Mouse (Mus musculus): ENCODE measurements around the gene Utp4.

Utp4 gene

GRCm38 (mm10) chr8:106936478-106937051 lies 43.1 kb downstream of the Utp4 start:
- CTCF ChIA-PET, result no interaction called here

DNA sequence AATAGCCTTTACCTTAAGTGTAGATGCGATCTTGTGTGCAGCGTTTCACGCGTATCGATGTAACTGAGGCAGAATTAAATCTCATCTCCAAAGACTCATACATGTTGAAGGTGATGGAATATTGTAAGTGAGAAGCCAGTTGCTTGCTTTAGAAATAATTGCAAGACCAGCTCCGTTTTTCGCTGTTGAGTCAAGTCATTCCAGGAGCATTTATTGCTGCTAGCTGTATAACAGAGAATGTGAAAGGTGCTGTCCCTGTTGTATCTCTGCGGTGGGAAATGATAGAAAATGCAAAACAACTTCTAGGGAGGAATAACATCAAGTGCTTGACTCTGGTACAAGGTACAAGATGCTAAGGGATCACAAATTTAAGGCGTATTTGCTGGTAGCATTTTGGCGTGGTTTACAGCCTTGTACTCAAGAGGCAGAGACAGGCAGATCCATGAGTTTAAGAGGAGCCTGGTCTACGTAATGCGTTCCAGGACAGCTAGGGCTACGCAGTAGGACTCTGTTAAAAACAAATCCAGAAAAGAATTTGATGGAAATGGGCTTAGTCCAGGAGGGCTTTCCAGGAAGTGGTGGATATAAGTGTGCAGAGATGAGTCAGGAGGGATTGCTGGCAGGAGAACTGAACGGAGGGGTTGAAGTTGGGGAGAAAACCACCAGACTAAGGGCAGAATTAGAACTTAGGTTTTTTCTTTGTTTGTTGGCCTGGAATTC lies 43.8 kb downstream of the Utp4 start:
- CTCF ChIA-PET, result no interaction called here

DNA sequence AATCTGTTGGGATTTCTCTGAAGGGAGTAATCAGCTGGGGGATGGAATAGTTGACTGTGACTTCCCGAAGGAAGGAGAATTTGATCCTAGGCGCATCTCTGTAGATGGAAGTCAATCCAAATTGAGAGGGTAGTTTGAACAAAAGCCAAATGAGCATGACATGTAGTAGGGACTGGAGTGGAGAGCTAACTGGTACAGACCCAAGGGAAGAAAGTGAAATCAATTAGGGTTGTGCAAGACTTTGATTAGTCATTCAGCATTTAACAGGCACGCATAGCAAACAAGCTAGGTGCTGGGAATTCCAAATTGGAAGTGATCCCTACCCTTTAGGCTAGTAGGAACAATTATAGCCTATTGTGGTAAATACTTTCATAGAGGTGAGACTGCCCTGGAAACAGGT lies 48.4 kb downstream of the Utp4 start:
- CTCF ChIA-PET, result no interaction called here

DNA sequence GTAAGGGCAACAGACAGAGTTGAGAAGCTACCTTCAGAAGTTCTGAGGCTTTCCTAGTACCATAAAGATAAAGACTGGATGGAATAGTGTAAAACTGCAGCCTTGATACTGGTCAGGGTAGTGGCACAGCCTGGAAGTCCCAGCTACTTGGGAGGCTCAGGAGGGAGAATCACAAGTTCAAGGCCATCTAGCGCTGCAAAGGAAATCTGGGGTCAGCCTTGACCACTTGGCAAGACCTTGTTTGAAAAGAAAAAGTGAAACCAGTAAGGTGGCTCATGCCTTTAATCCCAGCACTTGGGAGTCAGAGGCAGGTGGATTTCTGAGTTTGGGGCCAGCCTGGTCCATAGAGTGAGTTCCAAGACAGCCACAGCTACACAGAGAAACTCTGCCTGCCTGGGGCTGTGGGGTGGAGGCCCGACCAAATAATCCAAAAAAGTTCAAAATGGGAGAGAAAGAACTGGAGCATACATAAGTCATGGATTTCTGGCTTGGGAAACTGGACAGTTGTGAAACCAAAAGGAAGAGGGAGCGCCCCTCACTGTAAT lies 50.5 kb downstream of the Utp4 start:
- CTCF ChIA-PET, result interaction anchor here (0.5 kb wide), 1 partner anchor 31 kb away, joined by 4 read pairs; no protein-coding TSS in a partner anchor

DNA sequence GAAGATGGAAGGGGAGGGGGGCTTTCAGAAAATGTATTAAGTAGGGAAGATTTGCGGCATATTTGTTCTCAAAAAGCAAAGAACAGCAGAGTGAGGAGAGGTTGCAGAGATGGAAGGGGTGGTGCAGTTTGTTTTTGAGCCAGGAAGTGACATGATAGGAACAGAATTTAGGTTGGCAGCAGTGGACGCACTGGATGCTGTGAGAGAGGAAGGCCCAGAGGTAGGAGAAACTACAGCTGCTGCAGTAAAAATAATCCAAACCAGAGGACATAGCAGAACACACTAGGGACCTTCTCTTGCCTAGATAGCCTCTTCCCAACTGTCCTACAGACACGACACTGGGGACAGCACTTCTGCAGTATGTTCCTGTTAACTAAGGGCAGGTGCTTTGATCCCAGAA lies 51.3 kb downstream of the Utp4 start:
- CTCF ChIA-PET, result no interaction called here

DNA sequence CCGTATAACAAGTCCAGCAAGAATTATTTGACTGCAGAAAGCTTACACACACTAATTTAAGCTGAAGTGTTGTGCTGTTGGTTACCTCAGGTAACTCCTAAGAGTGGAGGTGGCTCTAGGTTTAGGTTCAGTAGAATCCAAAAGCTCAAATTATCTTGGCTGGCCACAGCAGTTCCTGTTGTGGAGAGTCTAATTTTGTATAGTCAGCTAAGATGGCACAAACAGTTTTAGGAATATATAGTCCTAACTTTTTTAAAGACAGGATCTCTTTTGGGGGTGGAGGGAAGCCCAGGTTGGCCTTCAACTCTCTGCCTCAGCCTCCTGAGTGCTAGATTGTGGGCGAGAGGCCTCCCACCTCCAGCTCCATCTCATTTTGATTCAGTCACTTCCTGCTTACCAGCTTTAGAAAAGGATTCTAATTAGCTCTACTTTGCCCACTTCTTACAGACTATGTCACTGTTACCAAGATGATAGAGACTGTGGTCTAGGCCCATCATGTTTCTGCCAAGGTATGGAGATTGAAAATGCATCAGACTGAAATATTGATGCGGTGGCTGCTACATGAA lies 55.3 kb downstream of the Utp4 start:
- CTCF ChIA-PET, result no interaction called here

DNA sequence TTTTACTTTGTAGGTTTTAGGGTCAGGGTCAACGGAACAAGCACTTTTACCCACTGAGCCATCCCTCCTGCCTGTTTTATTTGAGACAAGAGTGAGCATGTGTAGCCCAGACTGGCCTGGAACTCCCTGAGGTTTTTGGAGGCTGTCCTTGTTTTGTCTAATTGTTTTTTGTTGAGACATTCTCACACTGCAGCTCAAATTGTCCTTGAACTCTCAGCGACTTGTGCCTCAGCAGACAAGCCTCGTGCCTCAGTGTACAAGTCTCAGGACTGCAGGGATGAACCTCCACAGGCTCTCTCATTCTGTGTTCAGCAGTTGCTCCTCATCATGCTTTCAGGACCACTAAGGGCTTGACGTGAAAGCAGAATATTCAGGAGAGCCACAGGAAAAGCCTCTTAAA lies 58.3 kb downstream of the Utp4 start:
- CTCF ChIA-PET, result no interaction called here

DNA sequence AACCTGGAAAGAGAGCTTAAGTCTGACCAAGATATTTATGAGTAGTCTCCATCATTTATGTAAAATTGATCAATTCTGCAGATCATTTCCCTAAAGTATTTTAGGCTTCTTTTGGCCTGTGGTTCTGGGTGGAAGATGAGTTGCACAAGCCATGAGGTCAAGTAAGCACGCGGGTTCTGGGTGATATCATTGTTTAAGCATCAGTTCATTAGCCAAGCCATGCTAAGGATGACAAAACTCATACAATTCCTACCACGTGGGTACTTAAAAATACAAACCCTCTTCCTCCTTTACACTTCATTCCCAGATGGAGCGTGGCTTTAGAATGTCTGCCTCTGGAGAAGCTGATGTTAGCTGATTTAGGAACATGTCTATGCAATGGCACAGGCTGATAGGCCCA lies 60.1 kb downstream of the Utp4 start:
- CTCF ChIA-PET, result no interaction called here

- CTCF ChIA-PET, result no interaction called here
Observed at GRCm38 (mm10) chr8:106957086-106957485, 63.6 kb downstream of the Utp4 start.

- CTCF ChIA-PET, result no interaction called here
Observed at GRCm38 (mm10) chr8:106958212-106958611, 64.8 kb downstream of the Utp4 start.

DNA sequence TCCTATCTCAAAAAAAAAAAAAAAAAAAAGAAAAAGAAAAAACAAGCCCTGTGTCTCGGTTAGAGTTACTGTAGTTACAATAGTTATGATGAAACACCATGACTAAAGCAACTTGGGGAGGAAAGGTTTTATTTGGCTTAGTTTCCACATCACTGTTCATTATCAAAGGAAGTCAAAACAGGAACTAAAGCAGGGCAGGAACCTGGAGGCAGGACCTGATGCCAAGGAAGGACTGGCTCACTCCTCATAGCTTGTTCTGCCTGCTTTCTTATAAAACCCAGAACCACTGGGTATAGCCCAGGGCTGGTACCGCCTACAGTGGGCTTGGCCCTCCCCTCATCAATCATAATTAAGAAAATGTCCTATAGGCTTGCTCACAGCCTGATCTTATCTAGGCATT lies 66.2 kb downstream of the Utp4 start:
- CTCF ChIA-PET, result no interaction called here

GRCm38 (mm10) chr8:106962322-106962721 lies 68.9 kb downstream of the Utp4 start:
- CTCF ChIA-PET, result no interaction called here

DNA sequence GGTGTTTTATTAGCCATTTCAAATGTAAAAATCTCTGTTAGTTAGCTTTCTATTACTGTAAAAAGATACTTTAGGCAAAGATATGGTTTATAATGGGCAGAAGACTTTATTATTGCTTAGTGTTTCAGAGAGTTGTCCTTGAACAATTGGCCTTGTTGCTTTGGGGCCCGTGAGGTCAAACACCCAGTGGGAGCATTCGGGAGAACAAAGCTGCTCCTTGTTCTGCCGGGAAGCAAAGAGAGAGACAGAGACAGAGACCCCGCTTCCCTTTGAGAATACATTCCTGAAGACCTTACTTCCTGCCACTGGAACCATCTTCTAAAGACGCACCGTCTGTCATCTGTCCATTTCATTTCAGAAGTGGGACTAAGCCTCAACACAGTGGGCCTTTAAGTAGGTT lies 69.9 kb downstream of the Utp4 start:
- CTCF ChIA-PET, result no interaction called here

- CTCF ChIA-PET, result interaction anchor here (0.6 to 0.9 kb wide), 2 partner anchors 34 to 440 kb away, joined by 5 to 12 read pairs; no protein-coding TSS in a partner anchor
Observed at GRCm38 (mm10) chr8:106964573-106964972, 71.1 kb downstream of the Utp4 start.

- CTCF ChIA-PET, result no interaction called here
Observed at GRCm38 (mm10) chr8:106969964-106970363, 76.5 kb downstream of the Utp4 start.

- CTCF ChIA-PET, result no interaction called here
Observed at GRCm38 (mm10) chr8:106971916-106972315, 78.5 kb downstream of the Utp4 start.
